Mouse (Mus musculus) limb, embryonic 11.5 days (tissue): Measurements from ENCODE around the gene Psd. TPM values are rescaled to one million over a fixed set of nuclear protein-coding genes. Genes with fewer than 3 reads are reported as not detected.

Experiments
- ATAC-seq: fragments of 200-750 bp; cut with Nextera tagmentation; 2 replicates; pipeline ENCODE4 v1.8.0; 2017; ENCODE audit warnings: low read depth; ENCODE audit not compliant: insufficient number of reproducible peaks, low FRiP score, low TSS enrichment
- DNase-seq: peaks from one replicate; pipeline ENCODE4 v3.0.0-alpha.2; 2015; ENCODE audit warnings: low spot score
- H3K27ac ChIP-seq: fragments of 300-500 bp; sonication (generic); replicated peaks from 2 replicates; pipeline ENCODE4 v1.5.1; 2014; ENCODE audit warnings: low read depth, mild to moderate bottlenecking, low read length
- H3K27me3 ChIP-seq: fragments of 300-500 bp; sonication (generic); 2 replicates; pipeline ENCODE4 v1.6.1; 2014; ENCODE audit warnings: mild to moderate bottlenecking, low read length, mixed read lengths; ENCODE audit not compliant: control insufficient read depth, insufficient read depth
- H3K36me3 ChIP-seq: fragments of 300-500 bp; sonication (generic); 2 replicates; pipeline ENCODE4 v1.6.1; 2014; ENCODE audit warnings: mild to moderate bottlenecking, low read length, moderate library complexity, mixed read lengths; ENCODE audit not compliant: control insufficient read depth, insufficient read depth
- H3K4me1 ChIP-seq: fragments of 300-500 bp; sonication (generic); 2 replicates; pipeline ENCODE4 v1.6.1; 2014; ENCODE audit warnings: low read length, mixed read lengths; ENCODE audit not compliant: control insufficient read depth, insufficient read depth
- H3K4me2 ChIP-seq: fragments of 300-500 bp; sonication (generic); 2 replicates; pipeline ENCODE4 v1.6.1; 2014; ENCODE audit warnings: low read depth, mild to moderate bottlenecking, moderate library complexity; ENCODE audit not compliant: severe bottlenecking
- H3K4me3 ChIP-seq: fragments of 300-500 bp; sonication (generic); 2 replicates; pipeline ENCODE4 v1.5.1; 2014; ENCODE audit warnings: low read depth, low read length
- H3K9ac ChIP-seq: fragments of 300-500 bp; sonication (generic); 2 replicates; pipeline ENCODE4 v1.6.1; 2014; ENCODE audit warnings: mild to moderate bottlenecking, low read length
- H3K9me3 ChIP-seq: fragments of 300-500 bp; sonication (generic); 2 replicates; pipeline ENCODE4 v1.6.1; 2016; ENCODE audit warnings: low read length; ENCODE audit not compliant: control insufficient read depth
- WGBS: fragments of 180-500 bp; shearing (Covaris S2); extraction: QIAGEN DNeasy Blood & Tissue Kit; methylation state at CpG from one replicate; pipeline ENCODE4 v1.1.7; 2014; 5-methylcytosine and 5-hydroxymethylcytosine counted together
- polyA plus RNA-seq: library from polyadenylated mRNA; unstranded; fragments of >200 nt; fragmentation: Nextera tagmentation; extraction: Ambion mirVana; gene quantifications from 2 replicates; pipeline ENCODE4 v1.2.1, GENCODE M21; 2014

Gene Psd
- 1.3 and 1.7 TPM in 2 replicates for polyA plus RNA-seq

DNA sequence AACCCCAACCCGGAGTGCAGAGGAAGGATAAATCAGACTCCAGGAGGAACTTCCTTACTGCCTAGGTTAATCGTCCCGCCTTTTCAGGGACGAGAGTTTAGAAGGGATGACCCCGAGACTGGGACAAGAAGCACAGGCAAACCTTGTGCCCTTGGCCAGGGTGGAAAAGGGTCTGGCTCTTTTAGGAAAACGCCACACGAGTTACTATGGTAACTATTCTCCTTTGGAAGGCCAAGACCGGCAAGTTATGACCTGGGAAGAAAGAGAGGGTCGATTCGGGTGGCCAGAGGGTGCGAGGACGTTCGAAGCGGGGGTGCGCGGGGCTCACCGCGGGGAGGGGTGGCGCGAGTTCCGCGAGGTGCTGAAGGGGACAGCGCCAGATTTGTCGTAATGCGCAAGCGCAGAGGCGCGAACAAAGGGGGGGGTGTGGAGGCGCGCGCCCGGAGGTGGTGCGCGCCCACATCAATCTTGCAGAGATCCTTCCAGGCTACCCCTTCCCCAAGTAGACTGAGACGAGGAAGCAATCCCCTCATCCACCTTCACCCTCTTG, at the start of gene Psd:
TSS of gene Psd (minus strand) at position 401 of the 550 bp plus-strand sequence.
- 1% methylated on average over 35 of the region's 35 CpGs for WGBS
- Histone ChIP-seq H3K27ac (no peak within 1 kb of the TSS; the same call in 1 of the 2 replicates), H3K36me3 (peaks cover 2% of the 10 kb centered on the region; the same call in 1 of the 2 replicates), H3K4me2 (peak within 1 kb of the TSS; percentile 99), H3K9ac (peak within 1 kb of the TSS; percentile 67), H3K4me1 (peaks cover 9% of the 10 kb centered on the region; the same call in 1 of the 2 replicates), H3K9me3 (no peaks in the 10 kb centered on the region), H3K27me3 (peaks cover 66% of the 10 kb centered on the region), H3K4me3 (peak within 1 kb of the TSS; percentile 68)
- ATAC-seq (no peak), DNase-seq (peak; percentile 55)

DNA sequence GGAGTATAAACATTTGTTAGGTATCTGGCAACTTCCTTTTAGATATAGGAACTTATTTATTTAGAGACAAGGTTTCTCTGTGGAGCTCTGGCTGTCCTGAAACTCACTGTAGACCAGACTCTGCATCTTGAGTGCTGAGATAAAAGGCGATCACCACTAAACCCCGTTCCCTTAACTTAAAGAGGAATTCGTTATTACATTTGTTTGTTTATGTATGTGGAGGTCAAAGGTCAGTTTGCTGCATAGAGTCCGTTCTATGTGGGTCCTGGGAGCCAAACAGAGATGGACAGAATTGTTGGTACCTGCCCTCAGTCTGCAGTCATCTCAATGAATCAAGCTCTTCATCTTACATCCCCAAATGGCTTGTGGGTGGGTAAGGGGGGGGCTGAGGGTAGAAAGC, 48.9 kb upstream of the Psd start:
- no peaks in the 10 kb centered on the region for H3K9me3 ChIP-seq
- H3K27me3 ChIP-seq: no peaks in the 10 kb centered on the region
- no peaks in the 10 kb centered on the region for H3K4me1 ChIP-seq
- no peak overlapping the region for H3K4me2 ChIP-seq
- WGBS: 50% methylated on average over 4 of the region's 4 CpGs
- ATAC-seq (no peak), DNase-seq (no peak)
- H3K36me3 ChIP-seq: peaks cover 26% of the 10 kb centered on the region
- no peak overlapping the region for H3K9ac ChIP-seq
- no peak overlapping the region for H3K27ac ChIP-seq
- no peak overlapping the region for H3K4me3 ChIP-seq

GRCm38 (mm10) chr19:46375489-46375888, 48.5 kb upstream of the Psd start:
- 73% methylated on average over 5 of the region's 5 CpGs for WGBS
- DNase-seq: no peak
- no peaks in the 10 kb centered on the region for H3K9me3 ChIP-seq

DNA sequence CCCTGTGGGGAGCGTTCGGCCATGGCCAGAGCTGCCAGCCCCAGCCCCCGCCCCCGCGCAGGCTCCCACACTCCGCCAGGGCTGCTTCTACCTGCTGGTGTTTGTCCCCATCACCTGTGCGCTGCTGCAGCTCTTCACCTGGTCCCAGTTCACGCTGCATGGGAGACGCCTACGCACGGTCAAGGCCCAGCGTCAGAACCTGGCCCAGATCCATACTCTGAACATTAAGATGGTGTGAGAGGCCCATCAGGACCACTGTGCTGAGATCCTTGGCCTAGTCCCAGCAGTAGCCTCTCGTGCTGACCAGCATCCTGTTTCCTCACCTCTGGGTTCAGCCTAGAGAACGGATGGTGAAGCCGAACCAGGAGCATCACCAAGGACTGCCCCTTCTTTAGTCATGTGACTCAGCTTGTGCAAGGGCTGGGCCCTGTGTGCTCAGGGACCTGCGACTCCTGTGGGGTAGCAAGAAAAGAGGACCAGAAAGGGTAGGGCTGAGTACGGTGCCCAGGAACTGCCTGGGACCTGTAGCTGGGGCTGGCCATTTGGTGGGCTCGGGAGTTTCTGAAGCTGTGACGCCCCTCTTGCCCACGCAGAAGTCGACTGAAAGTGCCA, 47.6 kb upstream of the Psd start:
- ATAC-seq: no peak
- H3K27me3 ChIP-seq: no peaks in the 10 kb centered on the region
- no peaks in the 10 kb centered on the region for H3K4me1 ChIP-seq
- H3K9ac ChIP-seq: no peak overlapping the region; the same call in 1 of the 2 replicates
- H3K36me3 ChIP-seq: peaks cover 16% of the 10 kb centered on the region
- WGBS: 58% methylated on average over 21 of the region's 21 CpGs
- no peak overlapping the region for H3K4me3 ChIP-seq
- H3K27ac ChIP-seq: no peak overlapping the region
- no peak overlapping the region for H3K4me2 ChIP-seq
- no peak for DNase-seq
- H3K9me3 ChIP-seq: no peaks in the 10 kb centered on the region

More at GRCm38 (mm10) chr19:46375489-46375888, 48.5 kb upstream of the Psd start:
- Histone ChIP-seq H3K36me3 (peaks cover 23% of the 10 kb centered on the region), H3K27me3 (no peaks in the 10 kb centered on the region), H3K4me1 (no peaks in the 10 kb centered on the region), H3K27ac (no peak overlapping the region), H3K9ac (no peak overlapping the region), H3K4me2 (no peak overlapping the region), H3K4me3 (no peak overlapping the region)
- ATAC-seq: no peak

DNA sequence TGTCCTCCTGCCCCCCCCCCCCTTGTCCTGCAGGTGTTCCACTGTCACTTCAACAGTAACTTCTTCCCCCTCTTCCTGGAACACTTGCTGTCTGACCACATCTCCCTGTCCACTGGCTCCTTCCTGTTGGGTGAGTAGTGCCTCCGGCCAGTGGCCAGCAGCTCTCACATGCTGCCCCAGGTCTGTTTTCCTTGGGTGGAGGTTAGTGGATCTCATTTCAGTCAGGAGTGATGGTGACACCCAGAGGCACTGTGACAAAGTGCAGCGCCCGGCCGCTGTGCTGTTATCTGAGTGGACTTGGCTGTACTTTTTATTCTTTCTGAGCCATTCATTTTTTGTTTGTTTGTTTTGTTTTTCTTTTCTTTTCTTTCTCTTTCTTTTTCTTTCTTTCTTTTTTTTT, 42.2 kb upstream of the Psd start:
- no peak overlapping the region for H3K4me3 ChIP-seq
- H3K4me2 ChIP-seq: no peak overlapping the region
- 38% methylated on average over 4 of the region's 4 CpGs for WGBS
- H3K27ac ChIP-seq: no peak overlapping the region
- no peaks in the 10 kb centered on the region for H3K27me3 ChIP-seq
- H3K9ac ChIP-seq: no peak overlapping the region
- no peaks in the 10 kb centered on the region for H3K9me3 ChIP-seq
- H3K4me1 ChIP-seq: no peaks in the 10 kb centered on the region
- DNase-seq (peak; percentile 62), ATAC-seq (no peak)
- H3K36me3 ChIP-seq: no peaks in the 10 kb centered on the region

- no peaks in the 10 kb centered on the region for H3K36me3 ChIP-seq
- no peak overlapping the region for H3K4me2 ChIP-seq
- H3K27me3 ChIP-seq: no peaks in the 10 kb centered on the region
- H3K4me3 ChIP-seq: no peak overlapping the region
- H3K27ac ChIP-seq: no peak overlapping the region
- 85% methylated on average over 23 of the region's 23 CpGs for WGBS
- H3K4me1 ChIP-seq: no peaks in the 10 kb centered on the region
- H3K9ac ChIP-seq: no peak overlapping the region
- no peaks in the 10 kb centered on the region for H3K9me3 ChIP-seq
- ATAC-seq (no peak), DNase-seq (no peak)
These were observed 41.0 kb upstream of the Psd start for GRCm38 (mm10) chr19:46367798-46368590.

- no peak for ATAC-seq
- no peak overlapping the region for H3K27ac ChIP-seq
- no peak overlapping the region for H3K9ac ChIP-seq
- H3K4me3 ChIP-seq: no peak overlapping the region
- no peaks in the 10 kb centered on the region for H3K9me3 ChIP-seq
- no peak for DNase-seq
- no peaks in the 10 kb centered on the region for H3K4me1 ChIP-seq
- H3K27me3 ChIP-seq: peaks cover under 1% of the 10 kb centered on the region
- no peaks in the 10 kb centered on the region for H3K36me3 ChIP-seq
- H3K4me2 ChIP-seq: no peak overlapping the region
- WGBS: 88% methylated on average over 11 of the region's 11 CpGs
These were observed 36.5 kb upstream of the Psd start for GRCm38 (mm10) chr19:46363294-46364009.

DNA sequence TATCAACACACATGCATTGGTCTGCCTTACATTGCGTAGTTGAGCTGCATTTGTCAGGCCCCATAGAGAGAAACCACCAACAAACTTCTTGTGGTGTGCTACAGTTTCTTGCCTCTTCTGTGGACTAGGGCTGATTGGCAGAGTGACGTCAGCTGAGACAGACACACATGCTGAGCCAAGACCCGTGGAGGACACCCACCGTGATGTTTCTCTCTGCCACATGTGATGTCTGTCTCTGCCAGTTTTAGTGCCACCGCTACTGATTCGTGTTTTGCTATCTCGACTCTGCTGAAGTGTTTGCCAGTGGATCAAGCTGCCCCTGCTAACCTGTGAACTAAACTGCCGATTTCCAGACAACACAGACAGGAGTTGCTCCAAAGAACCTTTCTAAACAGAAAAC, 35.1 kb upstream of the Psd start:
- Histone ChIP-seq H3K9me3 (no peaks in the 10 kb centered on the region), H3K27ac (no peak overlapping the region), H3K4me1 (peaks cover 2% of the 10 kb centered on the region; the same call in 1 of the 2 replicates), H3K4me3 (no peak overlapping the region), H3K36me3 (no peaks in the 10 kb centered on the region), H3K9ac (no peak overlapping the region), H3K4me2 (no peak overlapping the region), H3K27me3 (peaks cover 14% of the 10 kb centered on the region)
- WGBS: 83% methylated on average over 8 of the region's 8 CpGs
- no peak for DNase-seq
- no peak for ATAC-seq
